Mouse (Mus musculus): ENCODE measurements at regions not wholly inside any gene's neighbourhood (a gene's known extent, or its start where the extent isn't known, plus 50 kb on each side); places are given as distances from the start of the nearest gene placed in this dataset.

DNA sequence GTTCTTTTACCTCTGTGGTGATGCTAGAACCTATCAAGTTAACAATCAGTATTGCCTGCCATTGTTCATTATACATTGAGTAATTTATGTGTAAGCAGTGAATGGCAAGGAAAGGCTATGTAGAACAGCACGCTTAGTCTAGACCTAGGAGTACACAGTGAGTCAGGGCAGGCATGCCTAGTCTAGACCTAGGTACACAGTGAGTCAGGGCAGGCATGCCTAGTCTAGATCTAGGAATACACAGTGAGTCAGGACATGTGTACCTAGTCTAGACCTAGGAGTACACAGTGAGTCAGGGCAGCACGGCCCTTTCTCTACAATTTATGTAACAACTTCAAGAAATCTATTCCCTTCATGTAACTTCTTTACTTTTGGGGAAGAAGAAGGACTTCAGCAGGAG lies 347.2 kb downstream of the Tmem232 start:
- DNase-seq (ENCODE audit: low spot score): no peak

- DNase-seq (ENCODE audit: low spot score): no peak
These were observed 348.0 kb downstream of the Tmem232 start for GRCm38 (mm10) chr17:65192432-65193059.

DNA sequence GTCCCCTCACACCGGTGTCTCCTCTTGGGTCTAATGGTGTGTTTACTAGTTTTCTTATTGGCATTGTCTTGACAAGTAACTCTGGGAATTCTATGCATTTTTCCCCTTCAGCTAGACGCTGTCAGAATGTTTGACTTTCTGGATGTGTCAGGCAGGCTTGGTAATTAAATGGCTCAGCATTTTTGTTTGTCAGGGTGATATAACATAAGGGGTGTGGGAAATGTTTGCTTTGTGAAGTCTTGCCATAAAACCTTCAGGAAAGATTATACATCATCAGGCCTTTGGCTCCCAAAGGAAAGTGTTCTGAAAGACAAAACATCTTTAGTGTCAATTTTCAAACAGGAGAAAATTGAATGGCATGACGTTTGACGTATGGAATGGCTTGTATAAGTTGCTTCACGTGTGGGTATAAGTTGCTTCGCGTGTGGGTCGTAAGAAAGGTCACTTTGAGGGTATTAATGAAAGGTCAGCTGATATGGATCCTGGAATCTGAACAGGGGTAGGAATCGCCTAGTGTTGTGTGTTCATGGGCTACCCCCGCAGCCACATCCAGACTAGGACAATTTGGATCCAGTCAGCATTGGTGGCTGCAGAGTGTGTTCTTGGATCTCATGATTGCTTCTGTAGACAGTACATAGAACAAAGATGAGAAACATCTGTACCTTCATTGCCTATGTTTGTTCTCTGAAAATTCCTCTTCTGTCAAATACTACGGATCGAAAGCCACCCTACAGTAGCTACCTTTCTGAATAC lies 349.6 kb downstream of the Tmem232 start:
- no peak for DNase-seq (ENCODE audit: low spot score)

DNA sequence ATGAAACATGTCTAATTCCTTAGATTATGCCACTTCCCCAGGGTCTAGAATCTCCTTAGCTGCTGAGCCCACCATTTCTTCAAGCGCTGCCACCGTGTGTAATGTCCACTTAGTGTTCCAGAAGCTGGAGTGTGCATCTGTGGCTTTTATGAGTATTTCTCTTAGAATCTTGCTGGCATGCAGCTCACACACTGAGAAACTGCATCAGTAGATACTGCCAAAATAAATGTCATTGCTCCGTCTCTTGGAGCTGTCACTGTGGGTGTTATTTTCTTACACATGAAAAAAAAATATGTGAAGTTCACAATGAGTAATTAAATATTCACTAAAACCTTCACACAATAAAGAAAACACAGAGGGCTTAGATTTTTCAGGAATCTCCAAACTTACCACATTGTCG lies 345.3 kb upstream of the 4930583I09Rik start:
- DNase-seq (ENCODE audit: low spot score): no peak

- DNase-seq (ENCODE audit: low spot score): no peak
These were observed 339.9 kb upstream of the 4930583I09Rik start for GRCm38 (mm10) chr17:65175770-65176169.

DNA sequence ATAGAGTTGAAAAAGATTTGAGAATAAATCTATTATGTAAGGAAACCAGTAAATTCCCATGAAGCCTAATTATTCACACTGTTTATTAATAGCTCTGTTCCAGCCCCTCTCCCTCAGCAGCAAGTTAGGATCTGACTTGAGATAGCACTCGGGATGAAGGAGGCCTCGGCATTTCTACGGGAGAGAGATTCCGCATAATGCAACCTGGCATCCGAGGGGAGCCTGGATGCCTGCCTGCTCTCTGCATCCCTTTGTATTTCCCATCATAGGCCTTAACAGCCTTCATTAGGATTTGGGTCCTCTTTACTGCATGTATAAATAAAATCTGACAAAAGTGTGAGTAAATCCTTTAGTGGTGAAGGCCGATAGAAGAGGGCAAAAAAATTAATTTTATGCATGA lies 338.2 kb upstream of the 4930583I09Rik start:
- no peak for DNase-seq (ENCODE audit: low spot score)

- no peak for DNase-seq (ENCODE audit: low spot score)
These were observed 337.4 kb upstream of the 4930583I09Rik start for GRCm38 (mm10) chr17:65173236-65173635.

GRCm38 (mm10) chr17:65170691-65171090 lies 334.8 kb upstream of the 4930583I09Rik start:
- no peak for DNase-seq (ENCODE audit: low spot score)

DNA sequence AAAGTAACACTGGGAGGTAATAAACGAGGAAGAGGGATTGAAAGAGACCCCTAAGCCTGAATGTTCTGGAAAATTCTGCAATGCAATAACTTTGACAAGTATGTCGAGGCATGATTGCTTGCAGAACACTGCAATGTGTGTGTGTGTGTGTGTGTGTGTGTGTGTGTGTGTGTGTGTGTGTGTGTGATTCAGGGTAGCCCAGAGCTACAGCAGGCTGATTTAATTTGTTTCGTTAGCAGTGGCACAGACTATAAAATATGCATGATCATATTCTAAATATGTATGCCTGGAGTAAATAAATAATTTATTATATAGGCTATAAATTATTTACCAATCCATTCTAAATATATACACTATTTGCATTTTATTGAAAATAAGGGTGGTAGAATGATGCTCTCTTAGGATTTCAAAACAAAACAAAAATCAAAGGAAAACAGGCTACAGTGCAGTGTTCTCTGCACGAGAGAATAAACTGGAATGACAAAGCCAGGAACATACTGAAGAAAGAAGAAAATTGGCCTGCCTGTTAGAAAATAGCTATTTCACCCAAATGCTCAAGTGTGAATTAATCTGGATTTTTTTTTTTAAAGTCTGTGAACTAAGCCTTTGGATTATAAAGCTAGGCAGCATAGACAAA lies 334.2 kb upstream of the 4930583I09Rik start:
- no peak for DNase-seq (ENCODE audit: low spot score)

GRCm38 (mm10) chr17:65146376-65146775 lies 310.5 kb upstream of the 4930583I09Rik start:
- DNase-seq (ENCODE audit: low spot score): no peak

- DNase-seq (ENCODE audit: low spot score): no peak
These were observed 278.8 kb upstream of the 4930583I09Rik start for GRCm38 (mm10) chr17:65114651-65115050.

- DNase-seq (ENCODE audit: low spot score): no peak
These were observed 277.2 kb upstream of the 4930583I09Rik start for GRCm38 (mm10) chr17:65113121-65113520.

DNA sequence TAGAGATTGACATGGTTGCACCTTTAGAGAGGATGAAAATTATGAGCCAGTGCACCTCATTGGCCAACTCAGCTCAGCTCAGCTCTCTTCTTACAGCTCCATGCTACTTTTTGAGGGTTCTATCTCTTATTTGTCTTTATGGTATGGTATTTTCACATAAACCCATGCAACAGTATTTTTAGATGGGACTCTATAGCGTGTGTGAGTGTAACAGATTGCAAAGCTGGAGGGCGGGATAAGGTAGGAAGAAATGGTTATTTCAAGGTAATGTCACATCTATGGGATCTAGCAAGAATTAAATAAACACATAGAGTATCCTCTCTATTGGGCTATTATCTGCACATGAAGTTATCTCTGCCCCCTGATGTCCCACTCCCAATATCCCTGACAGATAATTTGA lies 269.8 kb upstream of the 4930583I09Rik start:
- no peak for DNase-seq (ENCODE audit: low spot score)

GRCm38 (mm10) chr17:65101157-65101556 lies 265.3 kb upstream of the 4930583I09Rik start:
- DNase-seq (ENCODE audit: low spot score): no peak

DNA sequence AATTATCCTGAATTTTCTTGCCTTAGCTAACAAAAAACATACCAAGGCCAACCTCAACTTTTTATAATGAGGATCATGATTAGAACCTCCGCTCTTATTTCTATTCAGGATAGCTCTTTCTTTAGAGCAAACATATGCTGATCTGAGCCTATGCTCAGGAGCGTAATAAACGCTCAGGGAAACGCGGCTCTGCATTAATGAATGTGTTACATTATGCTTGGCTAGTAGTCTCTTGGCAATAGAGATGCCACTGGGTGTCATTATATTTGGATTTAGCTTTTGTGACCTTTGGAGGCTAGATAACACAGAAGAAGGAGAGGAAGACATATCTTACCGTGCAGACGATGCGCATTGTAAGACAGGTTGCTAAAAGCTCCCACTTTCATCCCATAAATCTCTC lies 246.4 kb upstream of the 4930583I09Rik start:
- DNase-seq (ENCODE audit: low spot score): no peak

DNA sequence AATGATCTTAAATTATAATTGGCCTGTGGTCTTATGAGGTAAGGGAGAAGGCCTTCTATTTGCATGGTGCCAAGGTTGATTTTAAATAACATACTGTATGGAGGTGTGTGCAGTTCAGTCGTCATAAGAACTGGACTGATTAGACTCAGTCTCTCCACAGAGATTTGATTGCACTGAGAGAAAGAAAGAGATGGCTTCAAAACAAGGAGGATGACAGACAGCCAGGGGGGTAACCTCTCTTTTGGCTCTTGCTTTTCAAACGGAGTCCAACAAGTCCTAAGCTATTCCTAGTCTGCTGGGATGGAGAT lies 245.9 kb upstream of the 4930583I09Rik start:
- DNase-seq (ENCODE audit: low spot score): no peak

GRCm38 (mm10) chr17:65081072-65081778 lies 245.4 kb upstream of the 4930583I09Rik start:
- no peak for DNase-seq (ENCODE audit: low spot score)

- no peak for DNase-seq (ENCODE audit: low spot score)
These were observed 239.0 kb upstream of the 4930583I09Rik start for GRCm38 (mm10) chr17:65074878-65075277.

DNA sequence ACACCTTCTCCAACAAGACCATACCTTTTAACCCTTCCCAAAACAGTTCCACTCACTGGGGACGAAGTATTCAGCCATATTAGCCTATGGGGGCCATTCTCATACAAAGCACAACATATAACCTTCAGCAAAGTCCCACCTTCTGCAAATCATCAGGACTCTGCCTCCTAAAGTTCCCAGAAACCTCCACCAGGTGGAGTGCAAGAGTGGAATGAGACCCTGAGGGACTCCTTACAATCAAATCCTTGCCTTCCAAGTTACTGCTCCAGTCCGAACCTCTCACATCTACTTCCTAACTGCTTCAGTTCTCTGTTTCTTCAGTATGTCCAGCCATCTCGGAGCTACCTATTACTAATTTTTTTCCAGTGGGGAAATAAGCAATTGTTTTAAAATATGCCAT lies 235.2 kb upstream of the 4930583I09Rik start:
- no peak for DNase-seq (ENCODE audit: low spot score)

GRCm38 (mm10) chr17:65066135-65066534 lies 230.3 kb upstream of the 4930583I09Rik start:
- DNase-seq (ENCODE audit: low spot score): no peak

- DNase-seq (ENCODE audit: low spot score): no peak
These were observed 220.2 kb upstream of the 4930583I09Rik start for GRCm38 (mm10) chr17:65056059-65056458.

DNA sequence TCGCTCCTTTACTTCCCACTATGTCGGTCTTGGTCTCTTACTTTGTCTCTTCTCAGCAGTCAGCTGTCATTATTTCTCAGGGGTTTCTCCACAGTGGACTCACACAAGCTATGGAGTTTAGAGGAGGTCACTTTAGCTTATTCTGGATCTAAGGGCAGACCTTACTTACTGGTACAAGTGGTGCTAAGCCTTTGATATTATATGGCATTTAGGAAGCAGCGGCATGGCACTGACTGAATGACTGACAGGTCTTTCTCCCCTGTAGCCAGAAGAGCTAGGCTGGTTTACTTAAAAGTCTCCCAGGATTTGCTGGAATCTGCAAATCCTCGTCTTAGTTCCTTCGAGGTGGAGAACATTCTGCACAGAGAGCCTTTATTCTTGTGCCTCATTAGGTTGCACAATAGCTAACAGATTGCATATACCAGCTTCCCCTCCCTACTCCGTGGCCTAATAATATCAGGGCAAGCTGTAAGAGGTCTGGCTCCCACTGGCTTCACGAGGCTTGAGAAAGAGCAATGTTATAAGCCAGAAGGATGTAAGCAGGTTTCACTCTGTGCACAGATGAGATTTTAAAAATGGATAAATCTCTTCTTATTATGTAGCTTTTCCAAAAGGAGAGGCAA lies 214.1 kb upstream of the 4930583I09Rik start:
- DNase-seq (ENCODE audit: low spot score): no peak

Measured in thymus, postnatal 0 days (tissue).